Mouse (Mus musculus): Measurements from ENCODE around the gene Mipep.

Mipep gene

DNA sequence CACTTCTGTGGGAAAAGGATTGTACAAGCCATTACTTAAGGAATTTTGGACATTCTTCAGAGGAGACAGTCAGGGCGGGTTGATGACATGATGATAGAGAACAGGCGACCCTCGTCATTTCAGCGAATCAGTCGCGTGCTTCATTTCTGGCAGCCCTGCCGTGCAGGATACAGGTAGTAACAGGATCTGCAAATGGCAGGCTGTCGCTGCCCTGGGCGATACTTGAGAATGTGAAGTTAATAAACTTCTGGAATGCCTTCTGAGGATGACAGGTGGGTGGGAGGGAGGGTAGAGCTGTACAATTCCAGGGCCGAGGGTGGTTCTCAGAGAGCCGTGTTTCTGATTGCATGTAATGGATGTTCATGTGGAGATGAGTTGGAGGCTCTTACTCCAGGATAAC lies 82.0 kb downstream of the Mipep start:
- no peak for DNase-seq (ENCODE audit: low spot score)

DNA sequence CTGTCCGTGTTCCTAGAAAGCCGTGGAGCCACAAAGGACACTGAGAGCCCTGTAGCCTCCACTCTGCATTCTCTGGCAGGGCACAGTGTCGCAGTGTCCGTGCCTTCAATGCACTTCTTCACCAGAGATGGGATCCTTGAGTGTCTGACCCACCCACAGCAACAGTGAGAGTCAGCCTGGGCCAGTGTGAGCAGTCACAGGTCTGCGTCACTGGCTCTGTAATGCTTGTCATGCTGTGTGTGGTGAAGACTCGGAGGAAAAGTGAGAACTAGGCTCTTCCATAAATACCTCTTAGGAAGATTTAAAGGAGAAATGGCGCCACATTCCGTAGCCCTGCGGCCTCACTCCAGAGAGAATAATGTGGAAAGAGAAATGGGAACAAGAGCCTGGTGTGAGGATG lies 84.0 kb downstream of the Mipep start:
- DNase-seq (ENCODE audit: low spot score): no peak

DNA sequence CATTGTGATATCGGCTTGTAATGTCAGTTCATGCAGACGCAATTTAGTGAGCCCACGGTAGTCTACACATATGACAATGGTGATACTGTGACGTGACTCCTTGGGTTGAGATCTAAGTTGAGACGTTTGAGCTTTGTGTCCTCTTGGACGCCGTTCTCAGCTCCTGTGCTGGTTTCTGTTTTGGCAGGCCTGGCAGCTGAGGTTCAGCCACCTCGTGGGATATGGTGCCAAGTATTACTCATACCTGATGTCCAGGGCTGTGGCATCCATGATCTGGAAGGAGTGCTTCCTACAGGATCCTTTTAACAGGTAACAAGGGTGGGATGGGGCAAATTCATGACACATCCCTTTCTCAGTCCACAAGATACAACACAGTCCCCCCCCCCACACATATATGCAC lies 87.5 kb downstream of the Mipep start:
- DNase-seq (ENCODE audit: low spot score): no peak

DNA sequence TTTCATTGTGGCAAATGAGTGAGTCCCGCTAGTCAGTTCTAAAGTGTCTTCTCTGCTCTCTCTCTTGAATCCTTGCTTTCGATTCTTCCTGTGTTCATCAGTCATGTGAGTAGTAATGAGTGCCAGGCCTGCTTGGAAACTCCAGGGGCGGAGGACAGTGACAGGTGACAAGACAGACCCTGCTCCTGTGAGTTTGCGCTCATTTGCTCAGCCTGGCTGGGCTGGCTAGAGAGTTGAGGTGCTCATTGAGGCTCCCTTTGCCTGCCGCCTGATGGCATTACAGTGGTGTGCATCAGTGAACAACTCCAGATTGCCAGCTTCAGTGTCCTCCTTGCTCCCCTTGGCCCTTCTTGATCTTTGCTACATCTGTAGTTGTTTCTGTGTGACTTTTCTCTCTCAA lies 97.7 kb downstream of the Mipep start:
- no peak for DNase-seq (ENCODE audit: low spot score)

DNA sequence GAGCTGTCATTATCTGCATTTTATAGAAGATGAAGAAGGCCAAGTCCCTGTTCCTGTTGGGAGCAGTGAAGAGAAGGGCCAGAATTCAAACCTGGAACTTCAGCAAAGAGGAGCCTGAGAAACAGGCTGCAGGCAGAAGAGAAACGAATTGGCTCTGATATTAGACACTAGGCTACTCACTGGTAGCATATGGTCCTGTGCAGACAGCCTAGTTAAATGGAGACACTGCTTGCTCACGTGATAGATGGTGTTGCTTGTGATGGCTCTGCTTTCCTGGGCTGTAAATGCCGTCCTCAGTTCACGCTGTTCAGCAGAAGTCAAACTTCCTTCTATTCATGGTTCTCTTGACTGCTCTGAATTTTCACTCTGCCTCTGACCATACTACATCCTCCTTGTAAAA lies 98.3 kb downstream of the Mipep start:
- no peak for DNase-seq (ENCODE audit: low spot score)

DNA sequence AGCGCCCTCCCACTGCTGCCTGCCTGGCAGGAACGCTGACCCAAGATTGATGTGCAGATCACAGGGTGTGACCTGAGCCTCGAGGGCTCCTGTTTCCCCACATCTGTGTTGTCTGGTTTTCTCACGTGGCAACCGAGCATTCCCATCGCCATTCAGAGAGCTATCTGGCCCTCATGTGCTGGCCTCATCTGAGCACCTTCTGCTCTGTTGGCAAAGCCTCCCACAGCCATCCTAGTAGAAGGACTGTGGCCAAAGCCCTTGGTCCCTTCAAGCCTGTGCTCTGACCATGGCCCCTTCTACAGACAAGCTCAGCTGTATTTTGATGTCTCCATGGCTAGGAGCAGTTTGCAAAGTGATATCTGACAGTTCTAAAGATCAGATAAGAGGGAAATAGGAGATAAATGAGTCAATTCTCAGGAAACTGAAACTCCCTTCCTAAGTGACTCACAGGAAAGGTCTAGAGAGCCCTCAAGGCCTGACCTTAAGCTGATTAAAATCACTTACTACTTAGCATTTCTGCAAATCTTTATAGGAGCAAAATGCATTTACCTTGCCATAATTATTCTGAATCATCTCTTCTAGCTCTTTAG lies 101.1 kb downstream of the Mipep start:
- DNase-seq (ENCODE audit: low spot score): no peak

DNA sequence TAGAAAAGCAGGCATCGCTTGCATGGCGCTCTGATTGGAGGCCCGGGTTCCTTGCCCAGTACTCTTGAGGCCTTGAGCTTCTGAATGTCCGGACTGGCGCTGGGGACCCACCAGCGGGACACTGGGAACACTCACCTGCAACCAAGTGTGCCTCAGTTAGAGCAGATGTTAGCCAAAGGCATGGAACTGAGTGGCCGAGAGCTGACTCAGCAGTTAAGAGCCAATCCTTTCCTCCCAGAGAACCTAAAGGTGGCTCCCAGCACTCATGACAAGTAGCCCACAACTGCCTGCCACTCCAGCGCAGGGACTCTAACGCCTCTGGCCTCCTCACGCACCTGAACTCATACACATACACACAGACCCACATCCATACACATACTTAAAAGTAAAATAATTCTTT lies 109.5 kb downstream of the Mipep start:
- DNase-seq (ENCODE audit: low spot score): no peak

DNA sequence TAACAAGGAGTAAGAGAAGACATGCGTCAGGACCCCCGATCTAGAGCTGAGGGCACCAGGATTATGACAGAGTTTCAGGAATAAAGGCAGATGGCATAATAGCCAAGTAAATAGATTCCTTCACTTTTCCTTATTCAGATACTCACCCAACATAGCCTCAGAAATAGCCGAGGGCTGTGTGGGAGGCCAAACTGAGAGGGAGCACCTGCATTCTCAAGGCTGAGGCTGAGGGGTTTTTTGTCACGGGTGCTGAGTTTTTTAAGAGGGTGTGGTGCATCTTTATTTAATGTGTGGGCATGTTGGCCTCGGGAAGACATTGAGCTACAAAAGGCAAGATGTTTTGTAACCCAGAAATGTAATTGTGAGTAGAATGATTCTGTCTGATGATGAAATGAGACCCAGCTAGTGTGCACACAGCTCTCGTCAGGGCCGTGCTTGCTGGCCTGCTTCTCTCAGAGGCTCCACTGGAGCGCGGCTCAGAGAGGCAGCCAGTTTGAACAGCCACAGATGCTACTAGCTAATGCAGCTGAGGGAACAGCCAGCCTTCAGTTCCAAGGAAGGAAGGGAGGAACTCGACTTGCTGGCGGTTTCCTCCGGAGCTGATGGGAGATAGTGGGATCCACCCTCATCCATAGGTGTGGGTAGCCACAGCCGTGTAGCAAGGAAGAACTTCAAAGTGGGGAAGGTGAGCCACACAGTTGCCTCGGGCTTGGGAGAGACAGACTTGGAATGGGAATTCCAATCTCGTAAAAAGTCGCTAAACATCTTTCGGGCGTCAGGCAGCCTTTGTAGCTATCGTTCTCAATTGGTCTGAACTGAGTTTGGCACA lies 111.0 kb downstream of the Mipep start:
- no peak for DNase-seq (ENCODE audit: low spot score)

DNA sequence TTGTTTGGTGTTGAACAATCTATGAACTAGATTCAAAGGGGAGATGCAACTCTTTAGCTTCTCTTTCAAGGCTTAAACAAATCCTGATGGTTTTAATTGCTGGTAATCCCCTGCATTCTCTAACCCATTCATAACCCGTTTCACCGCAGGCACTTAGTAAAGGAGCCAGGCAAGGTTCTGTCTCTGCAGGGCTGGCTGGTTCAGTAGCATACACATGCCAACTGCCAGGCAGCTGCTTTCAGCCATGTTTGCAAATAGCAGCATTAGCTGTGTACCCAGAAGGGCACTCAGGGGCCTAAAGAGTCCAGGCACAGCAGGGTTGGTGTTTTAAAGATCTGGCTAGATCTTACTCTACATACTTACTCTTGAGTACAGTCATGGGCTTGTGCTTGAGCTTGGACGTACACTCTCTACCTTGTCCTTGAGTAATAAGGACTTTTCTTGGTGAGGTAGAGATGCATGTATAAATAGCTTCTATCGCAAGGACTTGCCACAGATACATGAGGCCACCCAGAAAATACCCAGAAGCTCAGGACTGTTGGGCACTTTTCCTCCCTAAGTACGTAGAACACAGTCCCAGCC lies 113.8 kb downstream of the Mipep start:
- no peak for DNase-seq (ENCODE audit: low spot score)

DNA sequence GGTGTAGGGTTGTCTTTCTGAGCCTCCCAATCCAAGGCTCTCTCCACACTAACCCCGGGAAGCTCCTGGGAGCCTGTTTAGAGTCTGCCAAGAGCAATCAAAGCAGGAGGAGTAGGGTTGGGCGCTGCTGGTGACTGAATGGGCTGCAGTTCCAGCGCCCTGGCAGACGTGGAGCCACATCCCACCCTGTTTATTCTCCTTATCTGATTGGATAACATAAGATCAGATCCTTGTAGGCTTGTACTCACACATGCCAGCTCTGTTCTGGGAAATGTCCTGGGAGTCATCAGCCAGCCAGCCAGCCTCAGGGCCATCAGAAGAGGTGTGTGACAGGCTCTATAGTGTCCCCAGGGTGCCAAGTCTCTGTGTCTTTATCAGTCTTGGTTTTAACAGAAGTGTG lies 120.1 kb downstream of the Mipep start:
- no peak for DNase-seq (ENCODE audit: low spot score)

DNA sequence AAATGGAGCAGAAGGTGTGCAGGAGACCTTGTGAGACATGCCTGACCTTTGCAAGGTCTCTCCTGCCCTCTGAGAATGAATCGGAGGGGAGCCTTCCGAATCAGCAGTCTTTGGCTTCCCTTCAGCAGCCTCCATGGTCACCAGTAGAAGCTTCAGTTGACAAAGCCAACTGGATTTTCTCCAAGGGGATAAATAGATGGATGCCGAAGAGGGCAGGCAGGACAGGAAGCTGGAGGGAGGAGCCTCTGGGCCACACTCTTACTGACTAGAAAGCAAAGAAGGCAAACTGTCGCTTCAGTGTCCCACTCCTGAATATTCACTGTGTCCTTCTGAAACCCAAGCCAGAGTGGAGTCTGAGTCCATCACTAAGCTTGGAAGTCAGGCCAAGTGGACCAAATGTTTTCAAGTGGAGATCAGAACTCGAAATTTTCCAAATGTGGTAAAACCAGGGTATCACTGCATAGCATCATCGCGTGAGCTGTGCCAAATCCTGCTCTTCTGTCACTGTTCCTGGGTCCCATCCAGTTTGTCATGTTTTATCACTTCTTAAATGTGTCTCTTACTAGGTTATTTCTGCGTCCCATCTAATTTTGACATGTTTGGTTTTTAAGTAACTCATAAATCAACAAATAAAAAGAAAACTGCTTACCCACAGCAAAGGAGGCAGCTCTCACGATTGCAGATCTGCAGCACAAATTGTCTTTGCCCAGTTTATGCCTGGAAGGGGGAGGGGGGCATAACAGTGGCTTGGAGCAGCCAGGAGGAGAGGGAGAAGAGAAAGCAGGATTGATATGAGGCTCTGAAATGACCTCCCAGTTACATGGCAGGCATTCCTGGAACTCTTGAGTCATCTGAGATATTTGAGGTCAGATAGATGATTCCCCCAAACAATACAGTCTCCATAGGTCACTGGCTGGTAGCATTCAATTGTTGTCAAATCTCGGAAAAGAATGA lies 122.3 kb downstream of the Mipep start:
- no peak for DNase-seq (ENCODE audit: low spot score)

DNA sequence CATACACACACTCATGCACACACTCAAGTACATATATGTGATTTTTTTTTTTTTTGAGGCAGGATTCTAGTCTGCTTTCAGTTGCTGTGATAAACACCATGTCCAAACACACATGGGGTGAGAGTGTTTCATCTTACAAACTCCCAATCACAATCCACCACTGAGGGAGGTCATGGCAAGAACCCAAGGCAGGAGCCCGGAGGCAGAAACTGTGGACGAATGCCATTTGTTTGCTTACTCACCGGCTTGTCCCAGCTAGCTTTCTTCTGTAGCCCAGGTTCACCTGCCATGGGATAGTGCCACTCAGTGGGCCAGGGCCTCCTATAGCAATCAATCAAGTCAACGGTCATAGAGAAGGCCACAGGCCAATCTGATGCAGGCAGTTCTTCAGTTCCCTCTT lies 125.0 kb downstream of the Mipep start:
- no peak for DNase-seq (ENCODE audit: low spot score)

DNA sequence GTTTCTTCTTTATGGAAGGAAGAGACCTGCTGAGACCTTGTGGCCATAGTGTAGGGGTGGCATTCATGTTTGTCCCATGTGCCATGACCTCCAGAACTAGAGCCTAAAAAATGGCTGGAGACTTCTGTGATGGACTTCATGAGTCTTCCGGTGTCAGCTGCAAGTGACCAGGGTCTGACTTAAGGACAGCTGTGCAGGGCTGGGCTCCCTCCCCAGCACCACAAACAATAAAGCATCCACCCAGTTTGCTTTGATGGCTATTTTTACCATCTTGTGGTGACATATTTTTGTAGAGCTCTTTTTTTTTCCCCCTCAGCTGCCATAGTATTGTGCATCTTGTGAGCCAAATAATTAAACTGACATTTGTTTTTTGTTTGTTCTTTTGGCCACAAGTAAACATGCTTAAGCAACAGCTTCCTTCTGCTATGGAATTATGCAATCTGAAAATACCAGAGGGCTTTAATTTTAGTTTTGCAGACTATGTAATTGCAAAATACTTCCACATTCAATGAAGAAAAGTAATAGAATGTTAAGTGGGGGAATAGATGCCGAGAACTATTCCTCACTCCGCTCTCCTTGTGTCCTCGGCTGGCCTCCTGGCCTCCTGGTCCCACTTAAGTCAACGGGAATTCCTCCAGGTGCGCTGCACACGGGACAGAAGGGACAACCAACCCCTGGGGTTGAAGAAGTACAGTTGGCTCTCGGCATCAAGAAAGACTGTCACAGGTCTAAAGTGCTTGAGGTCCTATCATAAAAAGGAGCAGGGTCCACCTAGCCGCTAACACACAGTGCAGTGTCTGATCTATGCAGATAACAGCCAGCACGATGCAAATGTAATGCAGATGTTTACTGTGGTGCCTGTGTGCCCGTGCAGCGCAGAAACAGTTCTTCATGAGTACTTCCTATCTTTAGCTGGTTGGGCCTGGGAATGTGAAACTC lies 126.4 kb downstream of the Mipep start:
- DNase-seq (ENCODE audit: low spot score): no peak

DNA sequence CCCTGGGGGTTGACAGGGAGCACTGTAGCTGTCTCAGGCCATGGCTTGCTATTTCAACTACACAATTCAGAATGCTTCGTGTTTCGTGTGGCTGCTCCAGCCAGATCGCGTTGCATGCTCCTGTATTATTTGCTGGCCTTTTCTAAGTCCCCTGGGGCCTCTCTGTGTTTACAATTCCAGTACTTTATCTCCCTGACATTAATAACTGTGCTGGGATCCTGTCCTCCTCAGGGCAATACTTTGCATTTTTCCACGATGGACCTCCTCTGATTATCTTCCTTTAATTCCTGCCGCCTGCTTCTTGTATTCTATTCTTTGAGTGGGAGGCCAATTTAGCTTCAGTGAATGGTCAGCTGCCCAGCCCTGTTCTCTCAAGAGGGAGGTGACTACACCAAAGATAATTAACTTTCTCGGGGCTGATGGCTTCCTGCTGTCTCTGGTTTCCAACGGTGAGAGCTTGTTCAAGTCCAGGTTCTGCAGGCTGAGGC lies 128.7 kb downstream of the Mipep start:
- no peak for DNase-seq (ENCODE audit: low spot score)

DNA sequence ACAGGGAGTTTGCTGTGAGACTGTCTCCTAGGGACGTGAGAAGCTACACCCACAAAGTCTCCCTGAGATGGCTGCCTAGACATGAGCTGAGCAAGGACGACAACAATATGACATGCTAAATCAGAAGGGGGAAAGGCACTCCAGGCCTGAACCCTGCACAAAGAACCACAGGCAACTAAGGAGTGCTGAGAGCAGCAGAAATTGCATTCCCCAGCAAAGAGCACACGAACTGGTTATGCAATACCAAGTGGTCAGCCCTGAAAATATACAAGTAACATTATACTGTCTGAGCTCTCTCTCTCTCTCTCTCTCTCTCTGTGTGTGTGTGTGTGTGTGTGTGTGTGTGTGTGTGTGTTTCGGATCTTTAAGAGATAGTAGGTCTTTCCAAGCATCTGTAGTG lies 132.3 kb downstream of the Mipep start:
- no peak for DNase-seq (ENCODE audit: low spot score)

DNA sequence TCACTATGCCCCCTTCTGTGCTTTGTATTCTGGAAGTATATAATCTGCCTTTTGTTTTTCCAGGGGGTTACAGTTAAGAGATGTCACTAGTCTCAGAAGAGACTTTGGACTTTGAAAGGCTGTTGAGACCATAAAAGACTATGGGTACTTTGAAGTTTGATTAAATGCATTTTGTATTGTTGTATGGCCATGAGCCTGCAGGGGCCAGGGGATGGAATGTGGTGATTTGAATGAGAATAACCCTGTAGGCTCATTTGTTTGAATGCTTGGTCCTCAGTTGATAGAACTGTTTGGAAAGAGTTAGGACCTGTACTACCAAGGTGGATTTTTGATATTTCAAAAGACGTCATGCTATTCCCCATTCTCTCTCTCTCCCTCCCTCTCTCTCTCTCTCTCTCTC lies 141.6 kb downstream of the Mipep start:
- no peak for DNase-seq (ENCODE audit: low spot score)

DNA sequence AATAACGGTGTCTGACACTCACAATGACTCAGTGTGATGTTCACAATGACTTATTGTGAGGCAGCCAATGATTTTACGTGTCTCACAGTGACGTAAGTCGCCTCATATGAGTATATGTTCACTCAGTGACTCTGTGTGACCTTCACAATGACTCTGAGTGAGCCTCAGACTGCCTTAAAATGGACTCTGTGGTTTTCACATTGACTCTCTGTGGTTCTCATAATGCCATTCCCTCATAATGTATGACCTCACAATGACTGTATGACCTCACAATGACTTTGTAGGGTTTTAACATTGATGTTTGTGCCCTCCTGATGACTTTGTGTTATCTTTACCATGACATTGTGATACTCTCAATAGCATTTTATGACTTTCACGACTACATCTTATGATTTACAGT lies 151.3 kb downstream of the Mipep start:
- DNase-seq (ENCODE audit: low spot score): no peak

DNA sequence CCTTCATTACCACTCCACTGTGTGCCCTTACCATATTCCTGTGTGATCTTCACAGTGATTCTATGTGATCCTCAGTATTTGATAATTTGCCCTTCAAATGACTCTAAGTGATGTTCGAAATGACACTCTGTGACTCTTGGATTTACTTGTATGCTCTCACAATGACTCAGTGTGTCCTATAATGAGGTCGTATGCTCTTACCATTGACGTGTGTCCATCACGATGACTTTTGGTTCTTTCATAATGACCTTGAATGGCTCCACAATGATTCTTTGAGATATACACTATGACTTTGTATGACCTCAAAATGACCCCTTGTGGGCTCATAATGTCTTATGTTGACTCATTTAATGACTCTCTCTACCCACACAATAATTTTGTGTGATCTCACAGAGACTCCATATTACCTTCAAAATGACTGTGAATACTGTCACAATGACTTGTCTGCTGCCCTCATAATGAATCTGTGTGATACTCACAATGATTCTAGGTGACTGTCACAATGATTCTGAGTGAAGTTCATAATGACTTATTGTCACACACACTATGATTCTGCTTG lies 153.2 kb downstream of the Mipep start:
- DNase-seq (ENCODE audit: low spot score): no peak
